14 mouse cellular contexts compared by ENCODE assay signal in genomic region chr9:5972292-5972691, GRCm38 (mm10).
"Had no signal": no experiment of that assay in that cellular context is flagged by ENCODE, and none has a peak within 500 bp of the region (broad histone marks: within the 10 kb centered on the region; RNA-seq: fewer than 3 reads in every experiment).

No protein-coding gene starts in this region.

- H3K4me1 ChIP-seq: limb, embryonic 13.5 days; midbrain, embryonic 15.5 days; neural tube, embryonic 13.5 days had no signal

- H3K27me3 ChIP-seq: limb, embryonic 13.5 days; midbrain, embryonic 15.5 days; neural tube, embryonic 13.5 days had no signal

- ATAC-seq: midbrain, embryonic 15.5 days had no signal

- H3K4me2 ChIP-seq: limb, embryonic 13.5 days; midbrain, embryonic 15.5 days; neural tube, embryonic 13.5 days had no signal

- H3K27ac ChIP-seq: kidney, postnatal 0 days; limb, embryonic 13.5 days; liver, embryonic 14.5 days; midbrain, embryonic 15.5 days; neural tube, embryonic 13.5 days had no signal

- H3K9me3 ChIP-seq: limb, embryonic 13.5 days; midbrain, embryonic 15.5 days; neural tube, embryonic 13.5 days had no signal

- H3K4me3 ChIP-seq: limb, embryonic 13.5 days; midbrain, embryonic 15.5 days; neural tube, embryonic 13.5 days had no signal

- DNase-seq: kidney, adult 9 months; kidney, postnatal 36 days; layer of hippocampus, adult 9-11 months; layer of hippocampus, postnatal 36 days; lung, adult 18-20 months; right cerebral cortex, postnatal 4 days; spleen, adult 18-20 months; thymus, adult 18-20 months; thymus, postnatal 14 days had no signal

- H3K9ac ChIP-seq: limb, embryonic 13.5 days; liver, embryonic 14.5 days; midbrain, embryonic 15.5 days; neural tube, embryonic 13.5 days had no signal

- H3K36me3 ChIP-seq: limb, embryonic 13.5 days; midbrain, embryonic 15.5 days; neural tube, embryonic 13.5 days had no signal
